Mouse (Mus musculus) adrenal gland, postnatal 4 days (tissue): ENCODE data around the gene Stil. TPM values are rescaled to one million over a fixed set of nuclear protein-coding genes. Genes with fewer than 3 reads are reported as not detected.
"Not testable (repeated sequence)": the region's sequence is repeated elsewhere in the genome, so short reads cannot be mapped to it uniquely, and the experiment has no call there.

Experiments
- DNase-seq, 2 experiments: peaks; one replicate each; pipeline ENCODE4 v3.0.0; 2021 to 2022; ENCODE audit warnings: low spot score in 2 of 2, mixed read lengths in 2 of 2
- long read RNA-seq, 2 experiments: library from polyadenylated mRNA; stranded (forward); transcript quantifications; one replicate each; pipeline ENCODE4 v2.0.0; 2021
- total RNA-seq, 2 experiments: library from RNA; stranded (reverse); gene quantifications; 2 replicates each; pipeline ENCODE4 v1.2.3; 2021

The Stil gene
- total RNA-seq, result 1 to 10 TPM; 6.5 to 7.1 TPM
- long read RNA-seq, experiment 1, result 0 reads
- long read RNA-seq, experiment 2, partial matches to known transcripts, result 3 of 3 reads
- long read RNA-seq, experiment 2, other reads (novel, unspliced or antisense), result 0 of 3 reads

- DNase-seq, result peak; percentile 89 to 90
These were observed at the start of gene Stil for GRCm38 (mm10) chr4:114999773-115000428. Gene Stil (plus strand): TSS chr4:115000159.

- DNase-seq, result no peak
These were observed 46.8 kb upstream of the Stil start for GRCm38 (mm10) chr4:114953172-114953571.

- DNase-seq, result no peak
These were observed 42.6 kb upstream of the Stil start for GRCm38 (mm10) chr4:114957403-114957802.

- no peak for DNase-seq
These were observed 41.7 kb upstream of the Stil start for GRCm38 (mm10) chr4:114958231-114958630.

GRCm38 (mm10) chr4:114958786-114959185 is 41.2 kb upstream of the Stil start:
- DNase-seq, result no peak

GRCm38 (mm10) chr4:114959533-114959932 is 40.4 kb upstream of the Stil start:
- DNase-seq, result no peak

GRCm38 (mm10) chr4:114960881-114961280 is 39.1 kb upstream of the Stil start:
- DNase-seq, result not testable (repeated sequence)

- no peak for DNase-seq
These were observed 29.2 kb upstream of the Stil start for GRCm38 (mm10) chr4:114970736-114971135.

GRCm38 (mm10) chr4:114973229-114973740 is 26.7 kb upstream of the Stil start:
- DNase-seq, result no peak

GRCm38 (mm10) chr4:114982619-114983018 is 17.3 kb upstream of the Stil start:
- DNase-seq, result no peak

- DNase-seq, result no peak
These were observed 16.9 kb upstream of the Stil start for GRCm38 (mm10) chr4:114983020-114983419.

- no peak for DNase-seq
These were observed 13.8 kb upstream of the Stil start for GRCm38 (mm10) chr4:114986211-114986590.

GRCm38 (mm10) chr4:114986591-114987432 is 13.1 kb upstream of the Stil start, which contains the start of gene Cmpk1:
Gene Cmpk1 (minus strand): TSS chr4:114987241.
- DNase-seq, result peak; percentile 62 to 68

- DNase-seq, result no peak
These were observed 5.7 kb upstream of the Stil start for GRCm38 (mm10) chr4:114994218-114994617.

GRCm38 (mm10) chr4:114997051-114997450 is 2.9 kb upstream of the Stil start:
- no peak for DNase-seq

- DNase-seq, result peak in 1 of 2 experiments; percentile 4
These were observed 550 bp upstream of the Stil start for GRCm38 (mm10) chr4:114999445-114999772.

- DNase-seq, result no peak
These were observed 453 bp downstream of the Stil start for GRCm38 (mm10) chr4:115000429-115000795.

- DNase-seq, result no peak
These were observed 14.3 kb downstream of the Stil start for GRCm38 (mm10) chr4:115014276-115014675.

GRCm38 (mm10) chr4:115019997-115020396 is 20.0 kb downstream of the Stil start:
- DNase-seq, result no peak

GRCm38 (mm10) chr4:115035043-115035442 is 35.1 kb downstream of the Stil start:
- DNase-seq, result no peak

- DNase-seq, result no peak
These were observed 38.3 kb downstream of the Stil start for GRCm38 (mm10) chr4:115038242-115038641.

GRCm38 (mm10) chr4:115045621-115046020 is 45.7 kb downstream of the Stil start:
- DNase-seq, result no peak
